Mouse (Mus musculus) kidney, embryonic 15.5 days (tissue): ENCODE results near the gene Prcd. TPM values are rescaled to one million over a fixed set of nuclear protein-coding genes. Genes with fewer than 3 reads are reported as not detected.

Experiments
- ATAC-seq: fragments of 200-750 bp; cut with Nextera tagmentation; replicated peaks from 2 replicates; pipeline ENCODE4 v1.8.0; 2017; ENCODE audit warnings: moderate TSS enrichment; ENCODE audit not compliant: low FRiP score
- H3K27ac ChIP-seq: fragments of 300-500 bp; sonication (generic); 2 replicates; pipeline ENCODE4 v1.5.1; 2015; ENCODE audit warnings: mild to moderate bottlenecking, inconsistent platforms
- H3K27me3 ChIP-seq: fragments of 300-500 bp; sonication (generic); 2 replicates; pipeline ENCODE4 v1.6.1; 2015; ENCODE audit warnings: inconsistent platforms
- H3K36me3 ChIP-seq: fragments of 300-500 bp; sonication (generic); 2 replicates; pipeline ENCODE4 v1.6.1; 2015; ENCODE audit warnings: inconsistent platforms
- H3K4me1 ChIP-seq: fragments of 300-500 bp; sonication (generic); 2 replicates; pipeline ENCODE4 v1.6.1; 2015; ENCODE audit warnings: inconsistent platforms
- H3K4me2 ChIP-seq: fragments of 300-500 bp; sonication (generic); 2 replicates; pipeline ENCODE4 v1.6.1; 2015; ENCODE audit warnings: moderate library complexity, mild to moderate bottlenecking, inconsistent platforms
- H3K4me3 ChIP-seq: fragments of 300-500 bp; sonication (generic); replicated peaks from 2 replicates; pipeline ENCODE4 v1.5.1; 2015; ENCODE audit warnings: mild to moderate bottlenecking, inconsistent platforms
- H3K9ac ChIP-seq: fragments of 300-500 bp; sonication (generic); 2 replicates; pipeline ENCODE4 v1.6.1; 2015; ENCODE audit warnings: mild to moderate bottlenecking, inconsistent platforms
- H3K9me3 ChIP-seq: fragments of 300-500 bp; sonication (generic); replicated peaks from 2 replicates; pipeline ENCODE4 v1.6.1; 2016; ENCODE audit warnings: inconsistent platforms
- WGBS: fragments of 180-500 bp; shearing (Covaris S2); methylation state at CpG from one replicate; pipeline ENCODE4 v1.1.7; 2015; ENCODE audit warnings: mixed read lengths; 5-methylcytosine and 5-hydroxymethylcytosine counted together
- polyA plus RNA-seq: library from polyadenylated mRNA; unstranded; fragments of >200 nt; fragmentation: Nextera tagmentation; extraction: Ambion mirVana; gene quantifications from 2 replicates; pipeline ENCODE4 v1.2.1, GENCODE M21; 2015

Gene Prcd
- polyA plus RNA-seq, 1 experiment from 2014 or later: 1.6 TPM

DNA sequence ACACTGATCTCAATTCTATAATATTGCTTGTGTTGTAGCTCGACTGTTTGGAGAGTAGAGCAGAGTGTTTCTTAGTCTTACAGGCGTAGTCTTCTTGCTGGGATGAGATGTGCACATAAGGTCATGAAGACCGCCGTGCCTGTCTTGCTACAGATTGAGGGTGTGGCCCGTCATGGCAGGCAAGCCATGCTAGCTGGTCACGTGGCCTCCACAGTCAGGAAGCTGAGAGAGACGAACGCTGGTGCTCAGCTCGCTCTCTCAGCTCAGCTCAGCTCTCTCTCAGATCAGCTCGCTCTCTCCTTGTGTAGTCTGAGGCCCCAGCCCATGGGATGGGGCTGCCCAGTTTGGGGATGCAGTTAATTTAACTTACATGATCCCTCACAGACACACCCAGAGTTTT is 57.5 kb downstream of the Prcd start:
- Histone ChIP-seq H3K36me3 (no peaks in the 10 kb centered on the region), H3K4me3 (no peak overlapping the region), H3K27me3 (no peaks in the 10 kb centered on the region), H3K9me3 (no peaks in the 10 kb centered on the region), H3K27ac (no peak overlapping the region), H3K9ac (no peak overlapping the region), H3K4me2 (no peak overlapping the region), H3K4me1 (peaks cover 17% of the 10 kb centered on the region; the same call in 1 of the 2 replicates)
- WGBS: 90% methylated on average over 10 of the region's 10 CpGs
- ATAC-seq: no peak

DNA sequence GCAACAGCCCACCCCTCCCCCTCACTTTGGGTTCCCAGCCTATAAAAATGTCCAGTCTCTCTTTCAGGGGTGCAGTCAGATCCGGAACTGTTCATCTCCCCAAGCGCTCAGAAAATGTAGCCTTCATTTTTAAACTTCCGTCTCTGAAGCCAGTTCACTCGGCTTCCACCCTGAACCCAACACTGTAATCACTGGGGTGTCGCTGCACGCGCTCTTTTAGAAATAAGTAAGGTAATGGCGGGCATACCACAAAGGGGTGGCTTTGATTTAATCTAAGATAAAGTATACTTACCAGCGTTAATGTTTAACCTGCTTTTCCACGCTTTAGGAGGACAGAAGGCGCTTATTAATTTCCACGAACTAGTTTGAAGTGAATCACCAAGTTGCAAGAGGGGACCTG is 60.7 kb downstream of the Prcd start:
- H3K4me2 ChIP-seq: peak overlapping the region; percentile 27
- H3K27ac ChIP-seq: peak overlapping the region; percentile 82
- no peaks in the 10 kb centered on the region for H3K36me3 ChIP-seq
- ATAC-seq: no peak
- H3K9ac ChIP-seq: no peak overlapping the region
- peaks cover 9% of the 10 kb centered on the region; the same call in 1 of the 2 replicates for H3K9me3 ChIP-seq
- no peak overlapping the region for H3K4me3 ChIP-seq
- H3K27me3 ChIP-seq: no peaks in the 10 kb centered on the region
- peaks cover 11% of the 10 kb centered on the region; the same call in 1 of the 2 replicates for H3K4me1 ChIP-seq
- WGBS: 77% methylated on average over 12 of the region's 12 CpGs

Other genes starting within 250 kb of the Prcd start
- gene Rnf157, start 240.5 kb upstream of the Prcd start, polyA plus RNA-seq: 12.4 and 12.5 TPM in 2 replicates
- 45.7 and 58.1 TPM in 2 replicates for gene Ubald2, start 219.4 kb upstream of the Prcd start, polyA plus RNA-seq
- 0.14 and 0.30 TPM in 2 replicates for gene Qrich2, start 187.3 kb upstream of the Prcd start, polyA plus RNA-seq
- 196 and 208 TPM in 2 replicates for gene Prpsap1, start 159.3 kb upstream of the Prcd start, polyA plus RNA-seq
- gene Sphk1, start 122.6 kb upstream of the Prcd start, polyA plus RNA-seq: 4.1 and 6.3 TPM in 2 replicates
- 7.3 and 7.4 TPM in 2 replicates for gene Ube2o, start 72.1 kb upstream of the Prcd start, polyA plus RNA-seq
- gene Aanat, start 67.1 kb upstream of the Prcd start, polyA plus RNA-seq: not detected in 2 replicates
- 9.5 and 9.8 TPM in 2 replicates for gene Rhbdf2, start 26.5 kb upstream of the Prcd start, polyA plus RNA-seq
- gene Cygb, start 779 bp downstream of the Prcd start, polyA plus RNA-seq: 13.7 and 16.0 TPM in 2 replicates
- gene St6galnac1, start 122.0 kb downstream of the Prcd start, polyA plus RNA-seq: not detected in 2 replicates
- 16.7 and 20.8 TPM in 2 replicates for gene Mxra7, start 174.5 kb downstream of the Prcd start, polyA plus RNA-seq
- 51.5 and 60.6 TPM in 2 replicates for gene Mettl23, start 189.7 kb downstream of the Prcd start, polyA plus RNA-seq
- 72.6 and 75.5 TPM in 2 replicates for gene Jmjd6, start 189.9 kb downstream of the Prcd start, polyA plus RNA-seq
- 37.9 and 39.6 TPM in 2 replicates for gene Mfsd11, start 198.9 kb downstream of the Prcd start, polyA plus RNA-seq
- 810 and 860 TPM in 2 replicates for gene Srsf2, start 199.6 kb downstream of the Prcd start, polyA plus RNA-seq